Mouse (Mus musculus): ENCODE data around the gene Insm1. TPM values are rescaled to one million over a fixed set of nuclear protein-coding genes. Genes with fewer than 3 reads are reported as not detected.

Insm1 gene
- total RNA-seq, 1 experiment from 2014 or later, result not detected

DNA sequence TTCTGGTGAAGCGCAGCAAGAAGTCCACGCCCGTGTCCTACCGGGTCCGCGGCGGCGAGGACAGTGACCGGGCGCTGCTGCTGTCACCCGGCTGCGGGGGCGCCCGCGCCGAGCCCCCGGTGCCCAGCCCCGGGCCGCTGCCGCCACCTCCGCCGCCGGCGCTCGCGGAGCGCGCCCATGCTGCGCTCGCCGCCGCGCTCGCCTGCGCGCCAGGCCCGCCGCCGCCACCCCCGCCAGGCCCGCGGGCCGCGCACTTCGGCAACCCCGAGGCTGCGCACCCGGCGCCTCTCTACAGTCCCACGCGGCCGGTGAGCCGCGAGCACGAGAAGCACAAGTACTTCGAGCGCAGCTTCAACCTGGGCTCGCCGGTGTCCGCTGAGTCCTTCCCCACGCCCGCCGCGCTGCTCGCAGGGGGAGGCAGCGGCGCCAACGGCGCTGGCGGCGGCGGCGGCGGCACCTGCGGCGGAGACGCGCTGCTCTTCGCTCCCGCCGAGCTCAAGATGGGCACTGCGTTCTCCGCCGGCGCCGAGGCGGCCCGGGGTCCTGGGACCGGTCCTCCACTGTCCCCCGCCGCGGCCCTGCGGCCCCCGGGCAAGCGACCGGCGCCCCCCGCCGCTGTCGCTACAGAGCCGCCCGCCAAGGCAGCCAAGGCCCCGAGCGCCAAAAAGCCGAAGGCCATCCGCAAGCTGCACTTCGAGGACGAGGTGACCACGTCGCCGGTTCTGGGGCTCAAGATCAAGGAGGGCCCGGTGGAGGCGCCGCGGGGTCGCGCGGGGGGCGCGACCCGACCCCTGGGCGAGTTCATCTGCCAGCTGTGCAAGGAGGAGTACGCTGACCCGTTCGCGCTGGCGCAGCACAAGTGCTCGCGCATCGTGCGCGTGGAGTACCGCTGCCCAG lies 806 bp downstream of the Insm1 start:
- ATAC-seq (ENCODE audit: extremely low read depth, insufficient number of reproducible peaks, low FRiP score, poor library complexity, severe bottlenecking), result no peak

DNA sequence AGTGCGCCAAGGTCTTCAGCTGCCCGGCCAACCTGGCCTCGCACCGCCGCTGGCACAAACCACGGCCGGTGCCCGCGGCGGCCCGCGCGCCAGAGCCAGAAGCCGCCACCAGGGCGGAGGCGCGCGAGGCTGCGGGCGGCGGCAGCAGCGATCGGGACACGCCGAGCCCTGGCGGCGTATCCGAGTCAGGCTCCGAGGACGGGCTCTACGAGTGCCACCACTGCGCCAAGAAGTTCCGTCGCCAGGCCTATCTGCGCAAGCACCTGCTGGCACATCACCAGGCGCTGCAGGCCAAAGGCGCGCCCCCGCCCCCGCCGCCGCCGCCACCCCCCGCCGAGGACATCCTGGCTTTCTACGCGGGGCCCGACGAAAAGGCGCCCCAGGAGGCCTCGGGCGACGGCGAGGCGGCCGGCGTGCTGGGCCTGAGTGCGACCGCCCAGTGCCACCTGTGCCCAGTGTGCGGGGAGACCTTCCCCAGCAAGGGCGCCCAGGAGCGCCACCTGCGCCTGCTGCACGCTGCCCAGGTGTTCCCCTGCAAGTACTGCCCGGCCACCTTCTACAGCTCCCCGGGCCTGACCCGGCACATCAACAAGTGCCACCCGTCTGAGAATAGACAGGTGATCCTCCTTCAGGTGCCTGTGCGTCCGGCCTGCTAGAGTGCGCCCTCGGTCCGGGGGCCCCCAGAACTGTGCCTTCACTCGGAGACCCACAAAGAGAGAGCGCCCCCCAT lies 1.6 kb downstream of the Insm1 start:
- no peak for ATAC-seq (ENCODE audit: extremely low read depth, insufficient number of reproducible peaks, low FRiP score, poor library complexity, severe bottlenecking)

DNA sequence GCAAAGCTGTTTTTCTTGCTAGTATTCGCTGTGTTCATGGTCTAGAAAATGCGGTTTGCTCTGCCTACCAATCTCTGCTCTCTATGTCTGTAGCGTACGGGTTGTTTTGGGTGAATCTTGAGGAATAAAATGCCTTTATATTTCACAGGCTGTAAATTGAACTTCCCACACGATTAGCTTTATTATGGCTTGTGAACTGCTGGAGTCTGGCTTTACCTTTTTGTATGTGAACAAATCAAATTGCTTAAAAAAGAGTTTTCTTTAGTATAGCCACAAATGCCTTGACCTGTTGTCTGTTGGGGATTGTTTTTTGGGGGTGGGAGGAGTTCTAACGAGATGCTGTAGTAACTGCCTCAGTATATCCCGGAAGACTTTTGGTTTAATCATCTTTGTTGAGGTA lies 2.4 kb downstream of the Insm1 start:
- ATAC-seq (ENCODE audit: extremely low read depth, insufficient number of reproducible peaks, low FRiP score, poor library complexity, severe bottlenecking), result no peak

DNA sequence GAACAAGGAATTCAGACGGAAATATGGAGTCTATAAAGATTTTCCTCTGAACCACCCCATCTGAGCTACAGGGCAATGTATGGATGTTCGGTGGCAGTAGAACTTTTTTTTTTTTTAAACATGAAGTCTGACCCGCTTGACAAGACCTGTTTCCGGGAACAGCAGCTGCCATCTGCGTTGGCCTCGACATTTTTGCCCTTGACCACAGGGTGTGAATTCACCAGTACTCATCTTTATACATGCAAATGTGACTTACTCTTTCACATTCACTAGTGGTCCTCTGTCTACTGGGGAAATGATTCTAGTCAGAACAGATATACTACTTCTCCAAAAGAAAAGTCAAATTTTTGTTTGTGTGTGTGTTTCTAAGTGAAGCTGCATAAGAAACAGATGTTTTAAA lies 4.1 kb downstream of the Insm1 start:
- no peak for ATAC-seq (ENCODE audit: extremely low read depth, insufficient number of reproducible peaks, low FRiP score, poor library complexity, severe bottlenecking)

DNA sequence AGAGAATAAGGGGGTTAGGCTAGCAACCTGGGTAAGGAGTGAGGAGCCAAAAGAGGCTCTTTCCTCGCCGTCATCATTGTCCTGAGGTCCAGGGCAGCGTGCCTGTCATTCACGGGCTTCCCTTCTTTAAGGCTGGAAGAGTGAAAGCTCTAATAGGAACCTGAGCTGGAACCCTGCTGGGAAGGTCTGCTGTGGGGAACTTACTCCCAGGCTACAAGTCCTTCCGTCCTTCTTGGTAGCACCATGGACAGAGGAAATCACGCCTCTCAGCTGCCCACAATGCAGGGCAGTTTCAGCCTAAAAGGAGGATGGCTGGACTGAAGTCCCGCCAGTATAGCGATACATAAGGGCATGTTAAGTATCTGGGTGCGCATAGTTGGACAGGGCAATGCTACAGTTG lies 4.8 kb downstream of the Insm1 start:
- ATAC-seq (ENCODE audit: extremely low read depth, insufficient number of reproducible peaks, low FRiP score, poor library complexity, severe bottlenecking), result no peak

- no peak for ATAC-seq (ENCODE audit: extremely low read depth, insufficient number of reproducible peaks, low FRiP score, poor library complexity, severe bottlenecking)
These were observed 5.9 kb downstream of the Insm1 start for GRCm38 (mm10) chr2:146227646-146228045.

DNA sequence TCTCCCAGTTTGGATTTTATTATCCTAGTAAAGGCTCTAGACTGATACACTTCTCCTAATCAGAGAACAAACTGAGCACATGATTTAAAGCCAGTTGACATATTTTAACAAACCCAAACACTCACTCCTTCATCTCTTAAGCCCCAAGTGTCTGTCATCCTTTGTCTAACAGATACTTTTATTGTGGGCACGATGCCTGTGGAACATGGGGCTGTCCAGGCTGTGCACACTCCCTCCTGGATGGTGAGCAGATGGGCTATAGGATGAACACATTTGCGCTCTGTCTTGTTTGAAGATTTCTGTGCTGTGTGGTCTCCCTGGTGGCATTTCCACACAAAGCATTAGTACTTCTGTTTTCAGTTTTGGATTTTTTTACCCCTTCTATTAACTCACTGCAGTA lies 6.7 kb downstream of the Insm1 start:
- ATAC-seq (ENCODE audit: extremely low read depth, insufficient number of reproducible peaks, low FRiP score, poor library complexity, severe bottlenecking), result no peak

- ATAC-seq (ENCODE audit: extremely low read depth, insufficient number of reproducible peaks, low FRiP score, poor library complexity, severe bottlenecking), result no peak
These were observed 9.8 kb downstream of the Insm1 start for GRCm38 (mm10) chr2:146231485-146231884.

DNA sequence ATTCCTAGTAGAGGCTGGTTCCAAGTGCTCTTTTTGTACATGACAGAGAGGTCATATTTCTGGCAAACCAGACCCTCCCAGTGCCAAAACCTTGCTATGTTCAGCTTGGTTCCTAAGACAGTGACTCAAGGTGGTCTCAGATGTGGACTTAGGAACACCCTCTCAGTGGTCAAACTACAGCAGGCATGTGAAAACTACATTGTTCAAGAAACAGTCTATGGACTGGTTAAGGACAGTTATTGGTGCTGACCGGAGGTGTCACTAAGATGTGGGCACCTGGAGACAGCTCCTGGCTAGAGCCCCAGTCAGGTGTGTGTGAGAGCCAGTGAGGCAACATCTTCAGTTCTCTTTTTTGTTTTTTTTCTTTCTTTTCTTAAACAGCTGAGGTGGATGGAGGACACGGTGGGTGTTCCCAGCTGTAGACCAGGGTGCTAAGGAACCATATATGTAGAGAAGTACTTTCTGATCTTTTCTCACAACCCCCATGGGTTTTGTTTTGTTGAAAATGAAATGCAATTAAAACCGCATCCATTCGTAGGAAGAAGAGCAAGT lies 17.6 kb downstream of the Insm1 start:
- ATAC-seq (ENCODE audit: extremely low read depth, insufficient number of reproducible peaks, low FRiP score, poor library complexity, severe bottlenecking), result no peak

DNA sequence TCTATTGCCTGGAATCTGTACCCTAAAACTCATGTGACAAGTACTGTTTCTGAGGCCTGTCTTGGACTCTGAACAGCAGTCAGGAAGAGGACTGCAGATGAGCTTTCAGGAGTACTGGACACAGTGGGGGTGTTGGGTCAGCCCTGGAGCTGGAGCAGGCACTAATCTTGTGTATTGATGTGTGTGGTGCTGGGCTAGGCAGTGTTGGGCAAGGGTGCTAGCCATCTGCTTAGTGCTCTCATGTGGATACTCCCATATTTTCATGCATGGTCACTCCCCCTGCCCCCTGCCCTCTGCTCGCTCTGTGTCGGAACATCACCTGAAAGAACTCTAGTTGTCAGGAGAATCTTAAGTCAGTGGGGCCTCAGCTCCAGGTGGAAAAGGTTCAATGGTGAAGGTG lies 22.3 kb downstream of the Insm1 start:
- ATAC-seq (ENCODE audit: extremely low read depth, insufficient number of reproducible peaks, low FRiP score, poor library complexity, severe bottlenecking), result no peak

DNA sequence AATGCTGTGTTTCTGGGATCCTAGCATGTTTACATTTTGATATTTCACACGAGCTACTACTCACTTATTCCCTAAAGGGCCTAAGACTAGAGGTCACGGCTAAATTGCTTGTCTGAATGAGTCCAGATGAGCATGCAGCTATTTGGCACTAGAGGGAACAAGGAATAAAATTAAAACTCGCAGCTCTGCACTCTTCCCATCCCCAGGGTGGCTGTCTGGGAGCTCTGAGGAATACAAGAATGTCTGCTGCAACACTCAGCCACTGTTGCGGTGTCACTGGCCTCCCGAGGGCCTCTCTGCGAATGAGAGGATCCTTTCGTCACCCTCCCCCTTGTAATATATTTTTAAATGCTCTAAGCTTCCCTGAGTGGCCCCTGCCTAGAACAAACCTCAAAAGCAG lies 23.7 kb downstream of the Insm1 start:
- no peak for ATAC-seq (ENCODE audit: extremely low read depth, insufficient number of reproducible peaks, low FRiP score, poor library complexity, severe bottlenecking)

- ATAC-seq (ENCODE audit: extremely low read depth, insufficient number of reproducible peaks, low FRiP score, poor library complexity, severe bottlenecking), result no peak
These were observed 24.8 kb downstream of the Insm1 start for GRCm38 (mm10) chr2:146246409-146247075.

DNA sequence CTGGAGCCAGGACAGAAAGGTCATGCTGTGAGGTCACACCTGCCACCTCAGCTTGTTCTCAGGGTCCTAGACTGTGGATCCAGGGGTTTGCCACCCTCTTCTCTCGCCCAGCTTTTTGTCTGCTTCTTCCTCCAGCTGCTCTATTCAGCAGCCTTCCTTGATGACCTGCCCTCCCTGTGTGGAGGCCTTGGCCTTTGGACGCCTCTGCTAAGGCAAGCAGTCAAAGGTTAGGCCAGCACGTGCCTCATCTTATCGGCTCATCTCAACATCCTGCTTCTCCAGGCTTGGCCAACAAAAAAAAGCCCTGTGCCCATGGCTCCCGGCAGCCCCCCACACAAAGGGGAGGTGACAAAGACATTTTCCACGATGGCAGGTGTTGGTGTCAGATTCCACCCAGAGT lies 25.9 kb downstream of the Insm1 start:
- ATAC-seq (ENCODE audit: extremely low read depth, insufficient number of reproducible peaks, low FRiP score, poor library complexity, severe bottlenecking), result no peak

- ATAC-seq (ENCODE audit: extremely low read depth, insufficient number of reproducible peaks, low FRiP score, poor library complexity, severe bottlenecking), result no peak
These were observed 27.3 kb downstream of the Insm1 start for GRCm38 (mm10) chr2:146249033-146249432.

- no peak for ATAC-seq (ENCODE audit: extremely low read depth, insufficient number of reproducible peaks, low FRiP score, poor library complexity, severe bottlenecking)
These were observed 28.6 kb downstream of the Insm1 start for GRCm38 (mm10) chr2:146250236-146250904.

DNA sequence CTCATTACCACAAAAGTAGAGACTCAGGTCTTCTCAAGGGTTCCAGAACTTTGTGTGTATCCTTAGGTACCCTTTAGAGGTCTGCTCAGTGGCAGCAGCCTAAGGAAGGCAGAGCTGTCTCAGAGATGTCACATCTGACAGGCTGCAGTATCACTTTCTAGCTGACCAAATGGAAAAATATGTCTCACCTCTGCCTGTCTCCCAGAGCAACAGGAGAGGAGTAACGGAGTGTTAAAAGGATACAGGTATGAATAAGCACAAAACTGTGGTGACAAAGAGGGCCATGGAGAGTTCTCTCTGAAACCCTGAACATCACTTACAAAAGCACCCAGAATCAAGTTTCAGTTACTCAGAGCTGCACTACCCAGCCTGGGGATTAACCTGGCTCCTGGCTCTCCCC lies 32.7 kb downstream of the Insm1 start:
- no peak for ATAC-seq (ENCODE audit: extremely low read depth, insufficient number of reproducible peaks, low FRiP score, poor library complexity, severe bottlenecking)

DNA sequence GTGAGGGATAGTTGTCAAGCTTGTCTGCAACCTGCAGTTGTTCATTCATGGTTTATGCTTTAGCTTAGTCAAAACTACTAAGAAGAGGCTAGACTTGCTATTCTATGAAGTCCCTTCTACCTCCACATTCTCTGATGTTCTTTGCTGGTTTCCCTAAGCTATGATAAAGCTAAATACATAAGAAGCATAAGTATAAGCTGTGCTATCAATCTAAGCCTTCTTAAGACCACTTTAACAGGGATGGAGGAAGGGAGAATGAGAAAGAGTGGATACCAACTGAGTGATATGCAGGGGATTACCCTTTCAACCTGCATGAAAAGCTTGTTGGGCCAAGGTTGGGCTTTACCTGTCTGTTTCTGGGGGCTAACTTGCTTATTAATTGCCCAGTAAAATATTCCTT lies 33.9 kb downstream of the Insm1 start:
- ATAC-seq (ENCODE audit: extremely low read depth, insufficient number of reproducible peaks, low FRiP score, poor library complexity, severe bottlenecking), result no peak

GRCm38 (mm10) chr2:146256321-146256875 lies 34.7 kb downstream of the Insm1 start:
- no peak for ATAC-seq (ENCODE audit: extremely low read depth, insufficient number of reproducible peaks, low FRiP score, poor library complexity, severe bottlenecking)

DNA sequence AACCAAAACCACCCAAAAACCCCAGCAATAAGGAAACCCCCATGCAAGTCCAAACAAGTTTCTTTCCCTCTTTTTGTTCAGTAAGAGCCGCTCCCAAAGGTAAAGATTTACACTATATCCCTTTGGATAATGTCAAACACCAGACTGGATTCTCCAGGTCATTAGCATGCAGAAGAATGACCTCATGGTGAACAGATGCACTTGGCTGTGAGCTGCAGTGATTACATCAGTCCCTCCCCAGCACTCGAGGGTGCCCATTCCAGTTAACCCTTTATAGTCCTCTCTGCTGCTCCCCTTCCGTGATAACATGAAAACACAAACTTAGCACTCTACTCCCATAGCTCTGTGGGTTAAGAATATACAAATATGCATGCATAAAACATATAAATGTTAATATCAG lies 35.3 kb downstream of the Insm1 start:
- ATAC-seq (ENCODE audit: extremely low read depth, insufficient number of reproducible peaks, low FRiP score, poor library complexity, severe bottlenecking), result no peak
